Mouse (Mus musculus) megakaryocyte progenitor cell, adult 5-6 weeks (primary cell): ENCODE results near the gene Anxa3. TPM values are rescaled to one million over a fixed set of nuclear protein-coding genes. Genes with fewer than 3 reads are reported as not detected.

Experiments
- ATAC-seq: replicated peaks from 2 replicates; pipeline ENCODE4 v1.8.0; 2016; ENCODE audit warnings: mild to moderate bottlenecking, moderate TSS enrichment, inconsistent platforms; ENCODE audit not compliant: poor library complexity
- total RNA-seq, 2 experiments: library from RNA; stranded (forward) in 1 of 2; stranded (reverse) in 1 of 2; fragments of 157-497, 149-512 nt in 1 of 2; fragments of 200-1000 nt in 1 of 2; gene quantifications; 2 replicates each; pipeline versions ENCODE4 v1.2.3 to v1.2.4; 2015 to 2017

Gene Anxa3
- 514 and 552 TPM in 2 replicates for total RNA-seq (2015)
- 313 and 351 TPM in 2 replicates for total RNA-seq (2017)

GRCm38 (mm10) chr5:96792936-96793718 is at the start of gene Anxa3:
Gene Anxa3 (plus strand): TSS chr5:96793339.
- ATAC-seq: peak; percentile 78

- no peak for ATAC-seq
Observed at GRCm38 (mm10) chr5:96747195-96747984, 45.7 kb upstream of the Anxa3 start.

GRCm38 (mm10) chr5:96757615-96758014 is 35.5 kb upstream of the Anxa3 start:
- ATAC-seq: no peak

DNA sequence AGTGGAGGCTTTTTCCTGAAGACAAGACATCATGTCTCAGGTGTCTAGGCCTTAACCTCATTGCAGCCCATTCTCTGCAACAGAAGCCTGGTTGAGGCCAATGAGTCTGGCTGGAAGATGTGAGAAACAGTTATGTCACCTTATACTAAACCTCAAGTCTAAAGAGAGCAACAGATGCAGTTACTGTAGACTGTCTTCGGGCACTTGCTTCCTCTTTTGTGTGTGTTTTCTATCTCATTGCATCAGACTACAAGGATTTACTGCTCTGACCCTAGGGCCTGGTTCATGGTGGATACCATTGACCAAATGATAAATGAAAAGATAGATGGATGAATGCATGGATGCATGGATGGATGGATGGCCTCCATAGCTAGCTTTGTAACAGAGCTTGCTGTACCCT is 31.1 kb upstream of the Anxa3 start:
- ATAC-seq: peak; percentile 91

DNA sequence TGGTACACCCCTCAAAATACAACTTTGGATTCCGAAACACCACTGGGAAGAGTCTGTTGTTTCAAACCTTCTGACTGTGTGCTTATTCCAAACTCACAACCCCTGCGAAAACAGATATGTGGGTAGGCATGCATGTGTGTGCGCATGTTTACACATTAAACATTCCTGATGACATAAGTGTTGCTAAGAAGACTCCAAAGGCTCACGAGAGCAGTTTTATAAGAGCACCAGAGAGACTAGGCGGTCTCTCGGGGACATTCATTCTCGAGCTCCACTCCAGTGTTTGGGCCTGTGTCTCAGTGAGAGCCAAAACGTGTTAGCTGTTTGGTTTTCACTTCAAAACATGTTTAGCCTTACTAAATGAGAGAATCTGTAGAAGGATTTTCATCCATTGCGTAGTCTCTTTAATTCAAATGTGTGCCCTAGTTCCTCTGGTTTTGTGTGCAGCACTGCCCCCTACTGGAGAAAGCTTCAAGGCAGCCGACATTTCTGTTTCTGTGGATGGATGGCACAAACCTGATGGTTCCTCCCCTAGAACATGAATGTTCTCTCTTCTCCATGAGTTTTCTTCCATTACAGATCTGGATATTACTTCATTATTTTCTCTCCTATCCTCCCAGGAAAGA is 24.2 kb upstream of the Anxa3 start:
- peak; percentile 78 for ATAC-seq

- ATAC-seq: no peak
Observed at GRCm38 (mm10) chr5:96783506-96784288, 9.4 kb upstream of the Anxa3 start.

DNA sequence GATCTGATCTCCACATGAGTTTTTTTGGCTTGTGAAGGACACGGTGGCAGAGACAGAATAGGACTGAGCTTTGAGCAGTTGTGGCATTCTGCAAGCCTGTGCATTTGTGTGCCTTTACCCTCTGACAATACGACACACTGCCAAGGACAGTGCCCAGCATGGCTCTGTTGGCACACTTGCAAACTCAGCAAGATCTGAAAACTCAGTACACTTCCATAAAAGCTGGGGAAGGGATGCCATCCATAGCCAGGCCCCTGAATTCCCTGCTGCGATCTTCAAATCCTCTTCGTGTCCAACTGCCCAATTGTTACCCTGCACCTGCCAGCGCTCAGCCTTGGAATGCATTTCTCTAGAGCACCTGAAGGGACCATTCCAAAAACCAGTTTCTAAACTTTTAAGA is 8.0 kb upstream of the Anxa3 start:
- ATAC-seq: no peak

DNA sequence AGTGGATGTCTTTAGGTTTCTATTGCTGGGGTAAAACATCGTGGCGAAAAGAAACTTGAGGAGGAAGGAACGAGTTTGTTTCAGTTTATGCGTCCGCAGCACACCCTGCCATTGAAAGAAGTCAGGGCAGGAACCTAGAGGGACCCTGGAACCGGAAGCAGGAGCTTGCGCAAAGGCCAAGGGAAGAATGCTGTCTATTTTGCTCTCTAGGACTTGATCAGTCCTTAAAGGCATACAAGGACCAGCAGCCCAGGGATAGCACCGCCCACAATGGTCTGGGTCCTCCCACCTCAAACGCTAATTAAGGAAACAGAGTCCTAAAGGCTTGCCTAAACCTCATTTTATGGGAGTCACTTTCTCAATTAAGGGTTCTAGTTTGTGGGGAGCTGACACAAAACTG is 717 bp upstream of the Anxa3 start:
- peak; percentile 61 for ATAC-seq

DNA sequence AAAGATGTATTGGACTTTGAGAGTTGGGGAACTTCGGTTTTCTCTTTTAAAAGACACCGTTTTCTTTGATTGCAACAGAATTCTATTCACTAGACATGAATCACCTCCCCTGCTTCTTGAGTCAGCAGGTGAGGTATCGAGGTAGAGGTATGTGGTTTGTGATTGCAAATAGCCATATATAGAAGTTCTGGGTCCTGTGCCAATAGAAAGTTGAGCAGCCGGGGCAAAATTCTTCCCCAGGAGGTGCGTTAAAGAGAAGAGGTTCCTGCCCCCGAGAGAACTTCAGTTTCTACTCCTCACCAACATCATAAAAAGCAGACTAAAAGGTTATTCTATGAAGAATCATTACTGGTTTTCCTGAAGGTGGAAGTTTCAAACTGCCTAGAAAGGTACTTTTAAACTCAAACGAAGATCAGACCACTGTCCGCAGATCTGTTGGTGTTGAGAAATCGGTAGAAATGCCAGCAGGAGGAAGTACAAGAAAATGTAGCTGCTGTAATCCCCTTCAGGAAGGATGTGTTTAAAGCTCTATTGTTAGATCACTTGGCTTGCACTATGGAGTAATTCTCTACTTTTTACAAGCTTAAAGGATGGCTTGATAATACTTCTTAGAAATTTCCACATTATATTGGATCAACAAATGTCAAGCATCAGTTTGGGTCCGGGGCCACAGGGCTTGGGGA is 955 bp downstream of the Anxa3 start:
- peak; percentile 50 for ATAC-seq

- no peak for ATAC-seq
Observed at GRCm38 (mm10) chr5:96795752-96796151, 2.6 kb downstream of the Anxa3 start.

- ATAC-seq: no peak
Observed at GRCm38 (mm10) chr5:96797465-96797864, 4.3 kb downstream of the Anxa3 start.

- ATAC-seq: no peak
Observed at GRCm38 (mm10) chr5:96799165-96799564, 6.0 kb downstream of the Anxa3 start.

DNA sequence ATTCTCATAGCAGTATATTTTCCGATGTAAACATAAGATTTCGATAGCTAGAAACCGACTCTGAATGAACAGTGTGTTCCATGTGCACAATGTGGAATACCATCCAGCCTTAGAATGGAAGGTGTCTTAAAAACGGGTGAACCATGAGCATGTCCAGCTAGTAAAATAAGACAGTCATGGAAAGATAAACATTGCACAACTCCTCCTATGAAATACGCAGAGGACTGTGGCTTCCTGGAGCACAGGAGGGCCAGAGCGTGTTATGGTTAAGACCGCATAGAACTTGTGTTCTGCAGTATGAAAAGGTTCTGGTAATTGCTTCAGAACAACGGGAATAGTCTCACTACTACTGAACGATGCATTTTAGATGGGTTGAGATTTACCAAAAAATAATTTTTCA is 6.8 kb downstream of the Anxa3 start:
- peak; percentile 79 for ATAC-seq

DNA sequence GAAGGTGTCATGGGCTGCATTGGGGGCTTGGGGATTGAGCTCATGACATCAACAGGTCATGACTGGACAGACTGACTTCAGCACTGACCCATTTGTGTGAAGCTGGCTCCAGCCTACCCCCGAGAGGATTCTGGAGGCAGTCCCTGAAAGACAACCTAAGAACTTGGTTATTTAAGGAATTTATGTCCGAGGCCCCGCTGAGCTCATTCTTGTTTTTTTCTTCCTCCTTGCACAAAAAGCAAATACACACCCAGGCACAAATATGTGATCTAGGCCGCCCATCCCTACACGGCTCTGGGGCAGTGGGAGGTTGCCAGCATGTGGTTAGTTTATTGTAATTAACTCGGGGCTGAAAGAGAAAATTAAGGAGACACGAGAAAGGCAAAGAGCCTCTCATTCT is 9.0 kb downstream of the Anxa3 start:
- no peak for ATAC-seq

DNA sequence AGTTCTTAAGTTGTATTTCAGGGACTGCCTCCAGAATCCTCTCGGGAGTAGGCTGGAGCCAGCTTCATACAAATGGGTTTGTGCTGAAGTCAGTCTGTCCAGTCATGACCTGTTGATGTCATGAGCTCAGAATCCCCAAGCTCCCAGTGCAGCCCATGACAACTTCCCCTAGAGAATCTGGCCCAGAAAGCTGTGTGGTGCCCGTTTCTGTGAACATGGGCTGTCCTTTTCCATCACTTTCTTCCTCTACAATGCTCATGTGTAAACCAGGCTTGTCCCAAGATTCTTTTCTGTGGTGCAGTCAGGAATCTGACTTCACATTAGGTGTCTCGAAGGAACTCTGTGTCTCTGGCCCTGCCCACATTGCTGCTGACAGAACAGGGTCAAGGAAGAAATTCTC is 10.0 kb downstream of the Anxa3 start:
- ATAC-seq: no peak

- no peak for ATAC-seq
Observed at GRCm38 (mm10) chr5:96804304-96804703, 11.2 kb downstream of the Anxa3 start.

GRCm38 (mm10) chr5:96804813-96805212 is 11.7 kb downstream of the Anxa3 start:
- no peak for ATAC-seq

DNA sequence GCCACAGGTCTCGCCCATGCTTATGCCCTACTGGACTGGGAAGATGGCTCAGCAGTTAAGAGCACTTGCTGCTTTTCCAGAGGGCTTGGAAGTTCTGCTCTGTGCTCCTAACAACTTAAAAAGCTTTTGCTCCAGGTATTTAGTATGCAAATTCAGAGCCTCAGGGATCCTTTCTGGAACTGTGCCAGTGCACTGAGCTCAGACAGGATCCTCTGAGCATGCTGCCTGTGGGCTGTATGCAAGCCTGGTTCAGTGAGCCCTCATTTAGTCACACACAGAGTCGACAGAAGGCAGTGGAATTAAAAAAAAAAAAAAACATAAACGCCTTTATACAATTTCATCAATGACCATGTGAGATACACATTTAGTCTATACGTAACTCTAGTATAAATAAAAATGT is 17.5 kb downstream of the Anxa3 start:
- no peak for ATAC-seq

- ATAC-seq: no peak
Observed at GRCm38 (mm10) chr5:96824769-96825327, 31.7 kb downstream of the Anxa3 start.

DNA sequence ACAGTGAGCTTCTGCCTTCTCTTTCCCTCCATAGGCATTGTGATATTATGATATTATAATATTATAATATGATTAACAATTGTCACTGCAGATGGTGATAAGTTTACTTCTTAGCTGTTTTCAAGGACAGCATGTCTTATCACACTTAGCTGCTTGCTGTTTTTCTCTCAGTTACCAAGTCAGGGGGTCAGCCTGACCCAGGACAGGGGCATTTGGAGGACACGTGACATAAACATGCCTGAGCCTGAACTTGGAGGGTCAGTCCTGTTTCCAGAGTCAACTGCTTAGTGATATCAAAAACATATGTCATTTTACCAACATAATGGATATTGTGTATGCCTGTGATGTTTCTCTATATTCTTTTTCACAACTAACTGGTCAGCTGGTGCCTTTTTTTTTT is 34.0 kb downstream of the Anxa3 start:
- ATAC-seq: no peak
